Mouse (Mus musculus) limb, embryonic 12.5 days (tissue): ENCODE results near the gene Csnk1g2. TPM values are rescaled to one million over a fixed set of nuclear protein-coding genes. Genes with fewer than 3 reads are reported as not detected.

Experiments used
- ATAC-seq: fragments of 200-750 bp; cut with Nextera tagmentation; 2 replicates; pipeline ENCODE4 v1.8.0; 2017; ENCODE audit warnings: low read depth, moderate TSS enrichment; ENCODE audit not compliant: insufficient number of reproducible peaks, insufficient read depth, low FRiP score, low TSS enrichment
- H3K27ac ChIP-seq: fragments of 300-500 bp; sonication (generic); 2 replicates; pipeline ENCODE4 v1.5.1; 2016; ENCODE audit warnings: mild to moderate bottlenecking, moderate library complexity
- H3K27me3 ChIP-seq: fragments of 300-500 bp; sonication (generic); 2 replicates; pipeline ENCODE4 v1.6.1; 2016; ENCODE audit warnings: mild to moderate bottlenecking, moderate library complexity
- H3K36me3 ChIP-seq: fragments of 300-500 bp; sonication (generic); 2 replicates; pipeline ENCODE4 v1.6.1; 2016; ENCODE audit warnings: mild to moderate bottlenecking, moderate library complexity
- H3K4me1 ChIP-seq: fragments of 300-500 bp; sonication (generic); replicated peaks from 2 replicates; pipeline ENCODE4 v1.6.1; 2016
- H3K4me2 ChIP-seq: fragments of 300-500 bp; sonication (generic); 2 replicates; pipeline ENCODE4 v1.6.1; 2016; ENCODE audit warnings: mild to moderate bottlenecking, moderate library complexity
- H3K4me3 ChIP-seq: fragments of 300-500 bp; sonication (generic); replicated peaks from 2 replicates; pipeline ENCODE4 v1.5.1; 2016; ENCODE audit warnings: mild to moderate bottlenecking
- H3K9ac ChIP-seq: fragments of 300-500 bp; sonication (generic); replicated peaks from 2 replicates; pipeline ENCODE4 v1.6.1; 2016; ENCODE audit warnings: mild to moderate bottlenecking, moderate library complexity
- H3K9me3 ChIP-seq: fragments of 300-500 bp; sonication (generic); 2 replicates; pipeline ENCODE4 v1.6.1; 2016; ENCODE audit warnings: mild to moderate bottlenecking, moderate library complexity
- WGBS: fragments of 180-500 bp; shearing (Covaris S2); methylation state at CpG from one replicate; pipeline ENCODE4 v1.1.7; 2016; 5-methylcytosine and 5-hydroxymethylcytosine counted together
- polyA plus RNA-seq: library from polyadenylated mRNA; unstranded; fragments of >200 nt; fragmentation: Nextera tagmentation; extraction: Ambion mirVana; gene quantifications from 2 replicates; pipeline ENCODE4 v1.2.1, GENCODE M21; 2016

The Csnk1g2 gene
- polyA plus RNA-seq, 1 experiment from 2014 or later: 239 TPM

DNA sequence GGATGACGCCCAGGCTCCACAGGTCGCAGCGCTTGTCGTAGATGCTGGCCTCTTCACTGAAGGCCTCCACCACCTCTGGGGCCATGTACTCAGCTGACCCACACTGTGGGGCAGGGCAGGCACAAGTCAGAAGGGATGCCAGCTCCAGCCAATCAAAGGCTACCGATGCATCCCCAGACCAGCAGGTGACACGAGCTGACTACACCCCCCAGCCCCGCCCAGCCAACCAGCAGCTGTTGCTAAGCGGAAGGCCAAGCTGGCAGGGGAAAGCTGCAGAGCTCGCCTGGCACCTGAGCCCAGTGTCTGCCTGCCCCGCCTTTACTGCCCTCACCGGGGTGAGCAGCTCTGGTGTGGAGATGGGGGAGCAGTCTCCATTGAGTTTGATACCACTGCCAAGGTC lies 46.0 kb downstream of the Csnk1g2 start:
- Histone ChIP-seq H3K4me2 (no peak overlapping the region), H3K9ac (no peak overlapping the region; the same call in 1 of the 2 replicates), H3K4me3 (no peak overlapping the region), H3K4me1 (peaks cover 39% of the 10 kb centered on the region), H3K27me3 (no peaks in the 10 kb centered on the region), H3K27ac (no peak overlapping the region), H3K36me3 (peaks cover 83% of the 10 kb centered on the region), H3K9me3 (no peaks in the 10 kb centered on the region)
- WGBS: 85% methylated on average over 11 of the region's 11 CpGs
- no peak for ATAC-seq

DNA sequence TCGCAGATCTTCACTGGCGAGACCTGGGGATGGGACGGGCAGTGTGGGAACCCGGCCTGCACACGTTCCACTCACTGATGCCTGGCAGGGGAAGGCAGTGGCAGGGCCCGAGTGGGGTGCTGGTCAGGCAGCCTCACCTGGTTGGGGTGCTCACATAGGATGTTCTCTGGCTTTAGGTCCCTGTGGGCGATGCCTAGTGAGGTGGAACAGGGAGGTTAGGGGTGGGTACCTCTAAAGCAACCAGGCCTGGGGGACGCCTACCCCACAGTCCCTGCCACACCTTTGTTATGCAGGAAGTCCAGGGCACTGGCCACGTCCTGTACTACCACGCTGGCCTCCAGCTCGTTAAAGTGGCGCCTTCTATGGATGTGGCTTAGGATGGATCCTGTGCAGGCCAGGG lies 46.4 kb downstream of the Csnk1g2 start:
- no peak overlapping the region for H3K9ac ChIP-seq
- 91% methylated on average over 12 of the region's 12 CpGs for WGBS

DNA sequence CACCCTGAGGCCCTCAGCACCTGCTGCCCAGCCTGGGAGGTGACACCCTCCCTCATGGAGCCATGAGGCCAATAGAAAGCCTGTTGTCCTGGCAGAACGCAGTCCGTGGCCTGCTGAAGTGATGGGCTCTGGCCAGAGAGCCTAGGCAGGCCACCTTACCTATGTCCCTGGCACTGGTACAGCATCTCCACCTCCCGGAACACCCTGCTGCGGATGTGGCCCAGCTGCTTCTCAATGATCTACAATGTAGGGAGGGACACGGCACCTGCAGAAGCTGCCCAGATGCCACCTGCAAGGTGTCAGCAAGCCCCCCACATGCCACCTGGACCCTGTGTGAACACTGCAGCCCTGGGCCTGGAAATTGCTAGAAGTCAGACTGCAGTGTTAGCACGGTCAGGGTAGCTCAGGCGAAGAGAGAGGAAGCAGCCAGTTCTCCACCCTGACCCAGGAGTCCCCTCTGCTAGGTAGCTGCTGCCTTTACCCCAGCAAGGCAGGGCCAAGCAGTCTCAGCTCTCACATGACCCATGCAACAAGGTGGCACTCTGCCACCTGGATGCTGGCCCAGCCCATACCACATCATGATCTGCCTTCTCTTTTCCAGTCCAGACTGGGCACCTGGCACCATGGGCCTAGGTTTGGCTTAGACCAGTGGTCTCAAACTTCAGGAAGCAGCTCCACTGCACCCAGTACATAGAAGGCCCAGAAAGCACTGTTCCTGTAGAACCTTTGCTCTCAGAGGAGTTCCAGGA lies 47.3 kb downstream of the Csnk1g2 start:
- no peak for ATAC-seq
- Histone ChIP-seq H3K9ac (no peak overlapping the region), H3K4me1 (peaks cover 40% of the 10 kb centered on the region), H3K36me3 (peaks cover 89% of the 10 kb centered on the region), H3K27me3 (no peaks in the 10 kb centered on the region), H3K27ac (no peak overlapping the region), H3K4me2 (no peak overlapping the region), H3K4me3 (no peak overlapping the region), H3K9me3 (no peaks in the 10 kb centered on the region)
- WGBS: 93% methylated on average over 7 of the region's 7 CpGs

More for the DNA sequence above, 46.4 kb downstream of the Csnk1g2 start:
- Histone ChIP-seq H3K27me3 (no peaks in the 10 kb centered on the region), H3K4me2 (no peak overlapping the region), H3K27ac (no peak overlapping the region), H3K36me3 (peaks cover 87% of the 10 kb centered on the region), H3K9me3 (no peaks in the 10 kb centered on the region), H3K4me1 (peaks cover 39% of the 10 kb centered on the region), H3K4me3 (no peak overlapping the region)
- no peak for ATAC-seq

DNA sequence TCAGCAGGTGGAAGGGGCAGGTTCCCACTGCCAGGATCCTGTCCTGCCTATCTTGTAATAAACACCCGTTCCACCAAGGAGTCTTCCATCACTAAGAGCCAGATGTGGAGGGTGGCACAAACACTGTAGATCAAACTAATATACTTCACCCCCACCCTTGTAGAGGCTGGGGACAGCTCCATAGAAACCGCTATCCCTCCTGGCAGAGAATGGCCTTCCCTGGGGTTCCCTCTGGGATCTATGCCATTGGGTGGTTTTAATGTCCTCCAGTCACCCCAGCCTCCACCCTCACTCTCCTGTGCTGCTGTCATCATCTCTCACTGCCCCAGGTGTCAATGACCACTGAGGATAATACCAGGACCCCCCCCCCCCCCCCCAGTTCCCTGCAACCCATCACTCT lies 47.9 kb downstream of the Csnk1g2 start:
- ATAC-seq: no peak
- Histone ChIP-seq H3K4me3 (no peak overlapping the region), H3K36me3 (peaks cover 87% of the 10 kb centered on the region), H3K4me2 (no peak overlapping the region), H3K4me1 (peaks cover 36% of the 10 kb centered on the region), H3K27ac (no peak overlapping the region), H3K27me3 (no peaks in the 10 kb centered on the region), H3K9ac (no peak overlapping the region), H3K9me3 (no peaks in the 10 kb centered on the region)
- WGBS: 92% methylated on average over 2 of the region's 2 CpGs

DNA sequence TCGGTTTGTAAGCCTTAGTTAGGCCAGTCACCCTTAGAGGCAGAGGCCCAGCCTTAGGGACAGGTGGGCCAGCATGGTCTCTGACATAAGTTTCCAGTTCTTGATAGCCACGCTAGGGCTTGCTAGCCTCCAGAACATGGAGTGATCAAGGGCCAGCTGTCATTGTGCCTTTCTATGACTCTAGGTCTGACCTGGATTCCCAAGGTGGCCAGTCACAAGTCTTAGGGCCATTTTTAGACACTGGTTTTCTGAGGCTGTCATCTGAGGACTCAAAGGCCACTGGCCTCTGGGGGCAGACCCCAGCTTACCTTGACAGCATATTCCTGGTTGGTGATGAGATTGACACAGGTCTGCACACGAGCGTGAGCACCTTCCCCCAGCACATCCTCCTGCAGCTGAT lies 48.6 kb downstream of the Csnk1g2 start:
- Histone ChIP-seq H3K36me3 (peaks cover 79% of the 10 kb centered on the region), H3K27me3 (no peaks in the 10 kb centered on the region), H3K9me3 (no peaks in the 10 kb centered on the region), H3K27ac (no peak overlapping the region), H3K9ac (no peak overlapping the region), H3K4me3 (no peak overlapping the region), H3K4me1 (peaks cover 31% of the 10 kb centered on the region), H3K4me2 (no peak overlapping the region)
- 92% methylated on average over 4 of the region's 4 CpGs for WGBS
- no peak for ATAC-seq

DNA sequence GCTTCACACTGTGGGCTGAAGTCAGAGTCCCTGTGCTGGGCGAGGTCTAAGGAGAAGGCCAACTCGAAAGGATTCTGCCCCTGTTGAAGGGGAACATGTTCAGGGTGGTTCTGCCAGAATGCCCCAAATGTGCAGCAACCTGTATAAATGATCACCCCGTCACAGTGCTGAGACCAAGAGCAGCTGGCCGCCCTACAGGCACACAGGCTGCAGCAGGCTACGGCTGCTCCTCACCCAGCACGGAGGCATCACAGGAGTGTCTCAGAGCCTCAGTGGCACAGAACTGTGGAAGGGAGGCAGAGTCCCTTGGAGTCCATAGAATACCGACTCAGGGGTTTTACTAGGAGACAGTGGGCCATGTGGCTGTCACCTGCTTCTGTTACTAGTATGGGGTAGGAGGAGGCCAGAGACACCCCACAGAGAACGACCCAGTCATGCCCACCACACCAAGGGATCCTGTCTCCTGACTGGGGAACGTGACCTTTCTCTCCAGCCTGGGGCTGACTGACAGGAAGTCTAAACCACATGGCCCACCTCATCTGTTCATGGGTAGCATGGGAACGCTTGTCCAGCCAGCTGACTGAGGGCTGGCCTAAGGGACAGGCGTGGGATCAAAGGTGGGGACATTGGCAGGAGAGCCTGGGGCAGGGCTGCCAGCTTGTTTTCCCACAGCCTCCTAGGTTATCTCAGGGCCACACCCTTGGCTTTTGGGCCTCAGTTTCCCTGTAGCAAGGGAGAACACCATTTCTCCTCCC lies 49.5 kb downstream of the Csnk1g2 start:
- no peak for ATAC-seq
- Histone ChIP-seq H3K4me2 (no peak overlapping the region), H3K36me3 (peaks cover 71% of the 10 kb centered on the region), H3K27me3 (no peaks in the 10 kb centered on the region), H3K9ac (0 out of 2 replicates have a peak overlapping the region, but pooled peaks have one; percentile 12), H3K4me1 (peaks cover 36% of the 10 kb centered on the region), H3K4me3 (no peak overlapping the region; the same call in 1 of the 2 replicates), H3K27ac (no peak overlapping the region), H3K9me3 (no peaks in the 10 kb centered on the region)
- 74% methylated on average over 11 of the region's 11 CpGs for WGBS

DNA sequence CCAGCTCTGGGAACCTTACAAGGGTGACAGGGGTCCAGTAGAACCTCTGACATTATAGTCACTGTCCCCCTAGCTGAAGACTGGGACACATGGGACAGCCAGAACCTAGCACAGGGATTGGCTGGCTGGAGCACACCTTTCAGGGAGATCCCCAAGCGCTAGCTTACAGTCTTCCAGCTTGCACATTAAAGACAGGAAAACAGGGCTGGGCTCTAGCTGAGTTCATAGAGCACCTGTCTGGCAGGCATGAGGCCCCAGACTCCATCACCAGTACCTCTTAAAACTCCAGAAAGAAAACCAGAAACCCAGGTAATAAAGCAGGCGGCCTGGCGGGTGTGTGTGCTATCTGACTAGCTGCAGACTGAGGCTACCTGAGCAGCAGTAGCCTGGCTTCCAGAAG lies 51.1 kb downstream of the Csnk1g2 start:
- ATAC-seq: no peak

DNA sequence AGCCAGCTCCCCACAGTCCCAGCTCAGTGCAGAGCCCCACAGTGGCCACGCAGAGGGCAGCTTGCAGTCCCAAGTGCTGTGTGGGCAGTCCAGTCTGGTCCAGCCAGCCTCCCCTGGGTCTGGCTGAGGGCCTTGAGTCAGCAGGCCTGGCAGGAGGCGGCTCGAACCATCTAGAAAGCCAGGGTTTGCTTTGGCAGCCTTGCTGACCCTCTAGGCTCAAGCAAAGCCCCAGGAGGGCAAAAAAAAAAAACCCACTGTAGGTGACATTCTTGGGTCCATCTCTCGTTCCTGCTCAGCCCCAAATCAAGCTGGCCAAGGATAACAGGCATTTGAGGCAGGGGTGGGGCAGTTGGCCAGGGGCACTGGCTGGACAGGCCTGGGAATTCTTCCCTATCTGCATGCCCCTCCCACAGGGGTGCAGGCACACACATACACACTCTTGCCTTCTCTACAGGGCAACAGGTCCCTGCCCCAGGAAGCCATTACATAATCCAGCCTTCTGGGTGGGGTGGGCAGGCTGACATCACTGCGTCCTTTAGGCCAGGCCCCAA lies 51.6 kb downstream of the Csnk1g2 start:
- H3K4me1 ChIP-seq: peaks cover 58% of the 10 kb centered on the region
- H3K36me3 ChIP-seq: peaks cover 50% of the 10 kb centered on the region
- no peaks in the 10 kb centered on the region for H3K9me3 ChIP-seq
- whole genome bisulfite sequencing: 64% methylated on average over 5 of the region's 5 CpGs
- H3K4me3 ChIP-seq: peak overlapping the region; percentile 98
- H3K27me3 ChIP-seq: no peaks in the 10 kb centered on the region
- H3K4me2 ChIP-seq: peak overlapping the region; percentile 87
- H3K27ac ChIP-seq: peak overlapping the region; percentile 18; the same call in 1 of the 2 replicates
- ATAC-seq: no peak
- H3K9ac ChIP-seq: peak overlapping the region; percentile 97; the same call in 1 of the 2 replicates

More for the DNA sequence above, 51.1 kb downstream of the Csnk1g2 start:
- H3K27me3 ChIP-seq: no peaks in the 10 kb centered on the region
- no peaks in the 10 kb centered on the region for H3K9me3 ChIP-seq
- H3K4me1 ChIP-seq: peaks cover 52% of the 10 kb centered on the region
- H3K27ac ChIP-seq: peak overlapping the region; percentile 18; the same call in 1 of the 2 replicates
- peak overlapping the region; percentile 98 for H3K4me3 ChIP-seq
- peak overlapping the region; percentile 97; the same call in 1 of the 2 replicates for H3K9ac ChIP-seq
- peak overlapping the region; percentile 87 for H3K4me2 ChIP-seq
- peaks cover 55% of the 10 kb centered on the region for H3K36me3 ChIP-seq
- WGBS: 50% methylated on average over 3 of the region's 3 CpGs

DNA sequence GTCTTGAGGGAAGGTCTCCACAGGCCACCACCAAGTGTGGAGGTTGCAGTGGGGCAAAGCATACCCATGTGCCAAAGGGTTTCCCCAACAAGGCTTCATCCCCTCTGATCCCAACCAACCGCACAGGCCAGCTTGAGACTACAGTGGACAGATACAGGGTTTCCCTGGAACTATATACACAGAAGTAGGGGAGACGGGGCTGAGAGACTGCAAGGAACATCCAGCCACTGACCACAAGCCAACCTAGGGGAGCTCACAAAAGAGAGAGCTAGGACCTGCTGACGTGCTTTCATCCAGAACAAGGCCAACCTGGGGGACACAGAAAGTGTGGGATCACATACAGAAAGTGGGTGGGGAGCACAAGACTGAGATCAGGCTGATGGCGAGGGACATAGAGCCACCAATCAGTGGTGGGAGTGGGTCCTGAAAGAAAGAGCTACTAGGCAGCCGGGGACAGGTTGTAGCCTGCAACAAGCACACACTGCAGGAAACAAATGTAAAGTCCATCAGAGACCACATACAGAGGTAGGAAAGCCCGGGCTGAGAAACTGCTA lies 52.3 kb downstream of the Csnk1g2 start:
- Histone ChIP-seq H3K9ac (peak overlapping the region; percentile 97), H3K4me1 (peaks cover 60% of the 10 kb centered on the region), H3K4me3 (peak overlapping the region; percentile 98), H3K27me3 (no peaks in the 10 kb centered on the region), H3K4me2 (peak overlapping the region; percentile 87), H3K36me3 (peaks cover 43% of the 10 kb centered on the region), H3K9me3 (no peaks in the 10 kb centered on the region), H3K27ac (peak overlapping the region; percentile 86)
- no peak for ATAC-seq
- 23% methylated on average over 6 of the region's 6 CpGs for WGBS

DNA sequence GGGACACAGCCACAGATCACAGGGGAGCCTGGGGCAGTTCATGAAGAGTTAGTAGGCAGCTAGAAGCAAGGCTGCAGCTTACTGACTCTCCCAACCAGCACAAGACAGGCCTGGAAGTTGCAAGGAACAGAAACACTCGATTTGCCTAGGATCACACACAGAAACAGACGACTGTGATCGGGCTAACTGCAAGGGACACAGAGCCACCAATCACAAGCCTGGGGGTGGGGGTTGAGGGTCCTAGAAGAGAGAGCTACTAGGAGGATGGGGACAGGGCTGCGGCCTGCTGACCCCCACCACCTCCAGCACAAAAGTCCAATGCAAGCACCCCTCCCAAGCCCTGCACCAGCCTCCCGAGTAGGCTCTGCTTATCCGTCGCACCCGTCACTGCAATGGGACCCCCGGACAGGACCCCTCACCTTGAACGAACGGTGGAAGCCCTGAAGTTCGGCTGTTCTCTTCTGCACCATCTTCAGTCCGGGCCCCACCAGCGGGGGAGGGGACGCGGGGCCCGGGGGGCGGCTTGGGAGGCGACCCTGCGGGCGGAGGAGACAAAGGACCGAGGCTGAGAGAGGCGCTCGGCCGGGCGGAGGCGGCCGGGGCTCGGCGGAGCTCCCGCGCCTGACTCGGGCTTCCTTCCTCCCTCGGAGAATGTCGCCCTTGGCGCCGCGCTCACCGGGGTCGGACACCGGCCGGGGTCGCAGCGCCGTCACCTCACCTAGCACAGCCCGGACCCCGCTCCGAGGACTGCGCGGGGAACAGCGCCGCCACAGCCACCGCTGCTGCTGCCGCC lies 53.0 kb downstream of the Csnk1g2 start:
- H3K9ac ChIP-seq: peak overlapping the region; percentile 97
- peak overlapping the region; percentile 98 for H3K4me3 ChIP-seq
- peak overlapping the region; percentile 86 for H3K27ac ChIP-seq
- 1% methylated on average over 33 of the region's 54 CpGs for WGBS
- H3K4me2 ChIP-seq: peak overlapping the region; percentile 87
- H3K9me3 ChIP-seq: no peaks in the 10 kb centered on the region
- ATAC-seq: peak; percentile 16
- peaks cover 60% of the 10 kb centered on the region for H3K4me1 ChIP-seq
- H3K36me3 ChIP-seq: peaks cover 36% of the 10 kb centered on the region
- H3K27me3 ChIP-seq: no peaks in the 10 kb centered on the region
